Mouse (Mus musculus): ENCODE results near the gene Azin2.

- TF ChIP-seq POLR2A (IDR thresholded peaks at IDR 0.05; ENCODE audit: extremely low read depth, insufficient read depth, low read length): no peak
- no peak for TF ChIP-seq CTCF (IDR thresholded peaks at IDR 0.05; ENCODE audit: low read depth, low read length)
These were observed 76.7 kb downstream of the Azin2 start for GRCm38 (mm10) chr4:128885540-128885939.
